Mouse (Mus musculus) R1 (cell line): Measurements from ENCODE around the gene Bloc1s1.

Experiments used
- DNase-seq: peaks from one replicate; pipeline ENCODE4 v3.0.0-alpha.2; 2018; ENCODE audit warnings: low read depth, low spot score

The Bloc1s1 gene

DNA sequence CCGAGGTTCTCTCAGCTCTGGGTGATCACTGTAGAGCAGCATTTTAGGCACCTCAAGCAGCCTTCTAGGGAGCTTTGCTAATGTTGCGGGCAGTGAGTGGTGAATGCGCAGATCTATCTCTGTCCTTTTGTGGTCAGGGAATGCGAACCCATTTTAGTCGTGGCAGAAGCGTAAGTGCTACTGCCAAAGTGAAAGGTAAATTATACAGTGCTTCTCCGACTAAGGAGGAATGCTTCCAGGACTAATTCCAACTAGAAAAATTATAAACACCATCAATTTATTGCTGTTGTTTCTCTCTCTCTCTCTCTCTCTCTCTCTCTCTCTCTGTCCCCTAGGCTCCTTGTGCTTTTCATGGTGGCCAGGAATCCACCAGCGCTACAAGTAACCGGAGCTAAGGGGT, at the start of gene Bloc1s1:
TSS of gene Bloc1s1 (minus strand) at position 101 of the 400 bp plus-strand sequence.
- DNase-seq, result no peak

DNA sequence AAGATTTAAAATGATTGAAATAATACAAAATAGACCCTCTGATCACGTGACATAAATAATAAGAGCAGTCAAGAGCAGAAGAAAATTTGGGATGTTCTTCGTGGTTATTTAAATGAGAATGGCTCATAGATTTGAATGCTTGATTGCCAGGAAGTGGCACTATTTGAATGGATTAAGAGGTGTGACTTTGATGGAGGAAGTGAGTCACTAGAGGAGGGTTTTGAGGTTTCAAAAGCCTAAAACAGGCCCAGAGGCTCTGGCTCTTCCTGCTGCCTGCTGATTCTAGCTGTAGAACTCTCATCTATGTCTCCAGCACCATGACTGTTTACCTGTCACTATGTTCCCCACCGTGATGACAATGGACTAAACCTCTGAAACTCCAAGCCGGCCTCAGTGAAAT, 49.0 kb upstream of the Bloc1s1 start:
- no peak for DNase-seq

DNA sequence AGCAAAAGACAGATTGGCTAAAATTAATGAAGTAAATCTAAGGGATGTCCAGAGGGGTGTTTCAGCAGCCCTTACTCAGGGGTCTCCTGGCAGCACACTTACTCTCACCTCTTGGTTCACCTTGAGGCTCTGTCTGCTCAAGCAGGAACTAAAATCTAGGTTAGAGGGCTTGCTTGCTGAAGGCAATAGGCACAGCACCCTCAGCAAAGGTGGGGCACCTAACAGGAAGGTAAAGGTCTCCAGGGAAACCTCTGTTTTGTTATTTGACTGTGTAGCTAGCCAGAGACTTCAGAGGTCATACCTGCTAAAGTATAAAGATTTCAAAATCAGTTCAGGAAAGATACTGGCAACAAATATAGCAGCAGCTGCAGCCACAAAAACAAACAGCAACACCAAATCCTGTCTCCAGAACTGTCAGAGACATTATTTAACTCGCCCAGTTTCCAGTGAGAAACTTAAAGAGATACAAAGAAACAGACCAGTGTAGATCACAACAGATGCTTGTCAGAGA, 47.0 kb upstream of the Bloc1s1 start:
- no peak for DNase-seq

DNA sequence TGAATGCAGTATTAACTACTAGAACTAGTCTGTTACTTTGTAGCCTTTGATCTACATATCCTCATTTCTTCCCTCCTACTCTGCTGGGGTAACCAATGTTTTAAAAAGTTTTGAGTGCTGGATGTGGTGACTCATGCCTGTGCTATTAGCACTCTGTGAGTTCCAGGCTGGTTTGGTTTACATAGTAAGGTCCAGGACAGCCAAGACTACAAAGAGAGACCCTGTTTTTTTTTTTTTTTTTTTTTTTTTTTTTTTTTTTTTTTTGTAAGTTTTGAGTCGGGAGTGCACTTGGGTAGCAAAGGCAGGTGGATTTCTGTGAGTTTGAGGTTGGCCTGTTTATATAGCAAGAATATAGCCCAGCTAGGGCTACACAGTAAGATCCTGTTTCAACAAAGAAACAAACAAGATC, 44.5 kb upstream of the Bloc1s1 start:
- no peak for DNase-seq

DNA sequence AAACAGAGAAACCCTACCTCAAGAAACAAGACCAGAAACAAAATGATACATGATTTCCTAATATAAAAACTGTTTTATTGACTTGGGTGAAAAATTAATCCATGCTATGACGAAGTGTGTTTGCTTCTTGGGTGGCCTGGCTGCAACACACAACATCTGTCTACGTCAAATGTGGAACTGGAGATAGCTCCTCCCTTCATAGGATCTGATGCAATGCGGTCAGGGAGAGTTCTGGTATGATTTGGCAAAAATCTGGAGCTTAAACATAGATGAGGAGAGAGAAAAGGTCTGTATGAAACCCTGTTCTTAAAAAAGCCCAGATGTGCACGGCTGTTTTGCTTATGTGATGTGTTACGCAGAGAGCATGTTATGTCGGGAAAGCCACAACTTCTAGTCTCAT, 42.0 kb upstream of the Bloc1s1 start:
- DNase-seq, result no peak

DNA sequence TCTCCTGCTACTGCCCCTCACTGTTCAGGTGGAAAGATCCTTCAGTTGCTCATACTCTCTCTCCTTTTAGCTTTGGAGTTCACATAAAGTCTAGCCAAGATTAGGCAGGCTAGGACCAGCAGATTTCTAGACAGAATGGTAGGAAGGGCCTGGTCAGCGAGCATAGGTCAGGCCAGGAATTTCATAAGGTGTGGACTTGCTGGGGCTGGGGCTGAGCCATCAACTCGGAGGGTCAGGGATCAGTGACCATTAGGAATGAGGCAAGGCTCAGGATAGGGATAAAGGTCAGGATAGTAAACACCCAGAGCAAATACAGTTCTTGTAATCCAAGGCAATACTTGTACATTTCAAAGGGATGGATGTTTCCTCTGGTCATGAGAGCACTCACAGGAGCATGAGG, 41.1 kb upstream of the Bloc1s1 start:
- no peak for DNase-seq

DNA sequence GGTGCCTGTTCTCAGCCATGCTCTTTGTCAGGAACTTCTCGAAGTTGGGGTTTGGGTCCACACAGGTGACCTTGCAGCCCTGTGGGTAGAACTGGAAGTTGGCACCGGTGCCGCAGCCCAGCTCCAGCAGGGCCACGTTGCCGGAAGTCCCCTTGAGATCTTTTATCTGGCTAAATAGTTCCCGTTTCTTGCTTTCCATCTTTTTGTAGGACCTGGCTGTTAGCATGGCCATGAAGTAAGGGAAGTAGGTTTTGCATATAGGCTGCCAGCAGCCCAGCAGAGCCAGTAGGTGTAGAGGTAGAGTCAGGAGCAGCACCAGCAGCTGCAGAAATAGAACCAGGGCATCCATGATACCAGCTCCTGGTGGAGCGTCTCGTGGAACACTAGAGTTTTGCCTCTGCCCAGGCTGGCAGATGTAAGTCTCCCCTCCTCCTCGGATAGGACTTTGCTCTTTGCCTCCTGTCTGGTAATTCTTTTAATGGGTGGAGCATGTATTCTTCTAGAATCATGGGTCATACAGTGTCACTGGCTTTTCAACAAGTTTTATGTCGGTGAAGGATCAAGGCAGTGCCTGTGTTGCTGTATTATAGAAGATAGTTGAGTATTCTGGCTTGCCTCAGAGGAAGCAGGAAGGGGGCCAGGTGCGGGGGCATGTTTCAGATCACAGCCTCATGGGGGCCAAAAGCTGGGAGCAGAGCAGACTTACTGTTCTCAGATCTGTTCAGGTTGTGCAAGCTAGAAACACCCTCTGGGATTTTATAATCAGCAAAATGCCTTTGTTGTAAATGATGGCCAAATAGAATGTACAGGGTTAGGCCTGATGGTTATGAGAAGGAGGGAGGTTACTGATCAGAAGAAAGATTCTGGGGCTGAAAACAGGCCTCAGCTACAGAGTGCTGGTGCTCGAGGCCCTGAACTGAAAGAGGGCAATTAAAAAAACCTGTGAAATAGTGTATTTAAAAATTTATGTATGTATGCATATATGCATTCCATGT, 37.1 kb upstream of the Bloc1s1 start, which contains the start of gene Mettl7b:
TSS of gene Mettl7b (minus strand) at position 399 of the 995 bp plus-strand sequence.
- DNase-seq, result no peak

DNA sequence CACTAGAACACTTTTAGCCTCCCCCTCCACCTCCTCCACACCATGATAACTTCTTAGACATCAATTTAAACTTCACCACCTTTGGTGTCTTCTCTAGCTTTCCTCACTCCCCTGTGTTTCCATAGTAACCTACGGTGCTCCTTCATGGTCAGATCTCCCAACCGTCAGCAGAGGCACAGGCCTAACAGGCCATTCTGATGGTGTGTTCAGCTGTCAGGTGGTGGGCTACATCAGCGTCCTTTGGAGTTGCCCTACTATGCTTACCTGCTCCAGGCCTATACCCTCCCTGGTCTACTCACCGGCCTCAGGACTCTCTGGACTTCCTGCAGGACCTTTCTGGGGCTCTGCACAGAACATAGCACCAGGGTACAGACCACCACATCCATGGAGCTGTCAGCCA, 36.3 kb upstream of the Bloc1s1 start:
- no peak for DNase-seq

DNA sequence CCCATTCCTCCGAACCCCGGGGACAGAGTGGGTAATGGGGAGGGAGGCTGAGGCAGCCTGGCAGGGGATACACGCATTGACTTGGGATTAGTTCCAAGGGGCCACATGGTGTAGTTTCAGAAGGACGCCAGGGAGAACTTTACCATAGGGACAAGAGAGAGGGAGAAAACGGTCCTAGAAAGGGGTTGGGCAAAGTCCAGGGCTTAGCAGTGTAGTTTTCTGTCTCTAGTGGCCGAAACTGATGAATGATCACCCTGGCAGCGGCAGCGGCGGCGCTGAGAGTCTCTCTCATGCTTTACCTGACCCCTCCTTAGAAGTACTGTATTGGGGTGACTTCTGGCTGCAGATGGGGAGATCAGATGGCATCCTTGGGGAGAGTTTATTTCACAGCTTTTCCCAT, 34.5 kb upstream of the Bloc1s1 start:
- no peak for DNase-seq

DNA sequence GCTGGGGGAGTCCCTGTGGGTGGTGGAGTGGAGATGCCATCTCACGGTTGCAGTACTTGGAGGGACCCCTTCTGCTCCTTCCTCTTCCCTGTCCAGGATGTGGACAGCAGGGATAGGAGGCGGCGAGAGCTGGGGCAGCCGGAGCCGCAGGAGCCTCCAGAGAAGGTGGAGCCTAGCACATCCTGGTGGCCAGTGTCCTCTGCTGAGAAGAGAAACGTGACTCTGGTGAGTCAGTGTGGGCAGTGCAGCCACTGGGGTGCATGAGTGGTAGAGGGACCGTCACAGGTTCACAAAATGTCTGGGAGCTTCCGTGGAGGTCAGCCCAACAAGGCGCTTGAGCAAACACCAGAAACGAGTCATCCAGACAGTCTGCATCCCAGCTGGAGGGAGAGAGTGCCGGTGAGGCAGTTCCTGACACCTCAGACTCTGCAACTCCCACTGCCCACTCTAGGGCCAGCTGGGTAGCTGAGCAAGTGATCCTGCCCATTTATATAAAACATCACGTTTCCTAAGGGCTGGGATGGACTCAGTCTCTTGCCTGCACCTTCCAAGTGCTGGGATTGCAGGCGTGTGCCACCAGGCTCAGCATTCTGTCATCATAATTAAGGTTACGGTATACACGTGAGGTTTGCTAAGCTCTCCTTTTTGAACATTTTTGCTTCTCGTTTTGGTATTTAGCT, 26.5 kb upstream of the Bloc1s1 start:
- DNase-seq, result no peak

DNA sequence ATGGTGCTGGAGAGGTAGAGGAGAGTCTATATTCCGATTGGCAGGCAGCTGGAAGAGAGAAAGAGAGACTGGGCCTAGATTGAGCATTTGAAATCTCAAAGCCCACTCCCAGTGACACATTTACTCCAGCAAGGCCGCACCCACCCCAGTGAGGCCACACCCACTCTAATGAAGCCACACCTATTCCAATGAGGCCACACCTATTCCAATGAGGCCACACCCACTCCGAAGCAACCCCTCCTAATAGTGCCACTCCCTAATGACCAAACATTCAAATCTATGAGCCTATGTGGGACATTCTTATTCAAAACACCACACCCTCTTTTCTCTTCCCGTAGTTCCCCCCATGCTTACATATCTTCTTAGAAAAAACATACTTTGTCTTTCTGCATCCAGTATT, 23.7 kb upstream of the Bloc1s1 start:
- DNase-seq, result peak; percentile 75

DNA sequence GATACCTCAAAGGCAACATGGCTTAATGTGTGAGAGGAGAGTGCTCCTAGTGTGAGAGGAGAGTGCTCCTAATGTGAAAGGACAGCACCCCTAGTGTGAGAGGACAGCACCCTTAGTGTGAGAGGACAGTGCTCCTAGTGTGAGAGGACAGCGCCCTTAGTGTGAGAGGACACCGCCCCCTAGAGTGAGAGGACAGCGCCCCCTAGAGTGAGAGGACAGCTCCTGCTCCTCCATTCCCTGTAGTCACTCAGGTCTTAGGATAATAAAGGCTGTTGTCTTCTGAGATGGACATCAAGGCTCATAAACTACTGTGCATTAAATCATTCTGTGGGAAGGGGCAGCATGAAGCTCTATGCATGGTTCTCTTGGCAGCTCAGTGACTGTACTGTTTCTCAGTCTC, 21.8 kb upstream of the Bloc1s1 start:
- peak; percentile 51 for DNase-seq

DNA sequence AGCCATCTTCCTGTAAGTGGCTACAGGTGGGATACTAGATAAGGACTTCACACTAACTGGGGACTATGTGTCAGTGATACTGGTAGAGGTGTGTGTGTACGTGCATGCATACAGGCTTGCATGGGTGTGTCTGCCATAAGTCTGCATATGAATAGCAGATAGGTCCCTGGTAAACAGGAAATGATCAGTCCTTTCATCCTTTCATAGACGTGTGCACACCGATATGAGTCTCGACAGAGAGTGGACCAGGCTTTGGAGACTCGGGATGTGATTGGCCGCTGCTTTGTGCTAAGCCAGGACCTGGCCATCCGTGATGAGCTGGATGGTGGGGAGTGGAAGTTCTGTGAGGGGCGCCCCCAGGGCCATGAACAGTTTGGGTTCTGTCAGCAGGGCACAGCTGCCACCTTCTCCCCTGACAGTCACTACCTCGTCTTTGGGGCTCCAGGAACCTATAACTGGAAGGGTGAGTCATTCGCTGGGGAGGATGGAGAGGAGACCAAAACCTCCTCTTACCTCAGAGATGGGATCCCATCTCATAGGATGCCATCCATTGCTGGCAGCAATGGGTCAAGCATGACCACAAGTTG, 16.7 kb upstream of the Bloc1s1 start:
- DNase-seq, result no peak

DNA sequence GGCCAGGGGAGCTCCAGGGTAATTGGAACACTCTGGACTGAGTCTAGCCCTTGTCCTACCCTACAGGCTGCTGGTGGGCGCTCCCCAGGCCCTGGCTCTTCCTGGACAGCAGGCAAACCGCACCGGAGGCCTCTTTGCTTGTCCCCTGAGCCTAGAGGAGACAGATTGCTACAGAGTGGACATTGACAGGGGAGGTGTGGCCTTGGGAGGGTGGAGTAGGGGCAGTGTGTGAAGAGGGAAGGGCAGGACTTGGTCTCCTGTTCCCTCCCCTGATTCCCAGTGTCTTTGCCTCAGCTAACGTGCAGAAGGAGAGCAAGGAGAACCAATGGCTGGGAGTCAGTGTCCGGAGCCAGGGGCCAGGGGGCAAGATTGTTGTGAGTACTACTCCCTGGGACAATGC, 15.1 kb upstream of the Bloc1s1 start:
- no peak for DNase-seq

DNA sequence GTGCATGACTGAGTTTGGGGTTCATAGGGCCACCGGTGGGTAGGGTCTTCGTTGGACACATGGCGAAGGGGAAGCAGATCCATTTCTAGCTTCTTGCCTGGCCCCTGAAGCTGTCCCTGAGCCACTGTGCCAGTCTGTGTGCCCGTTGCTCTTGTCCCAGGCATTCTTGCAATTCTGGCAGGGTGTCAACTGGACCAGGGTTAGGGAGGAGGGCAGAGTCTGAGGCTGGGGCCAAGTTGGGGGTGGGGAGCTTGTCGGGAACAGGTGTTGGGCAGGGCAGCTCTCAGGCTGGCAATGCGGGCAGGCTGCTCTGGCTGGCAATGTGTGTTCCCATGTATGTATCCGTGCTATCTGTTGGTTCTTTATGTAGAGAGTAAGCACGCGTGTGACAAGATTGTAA, 14.6 kb upstream of the Bloc1s1 start:
- DNase-seq, result no peak

DNA sequence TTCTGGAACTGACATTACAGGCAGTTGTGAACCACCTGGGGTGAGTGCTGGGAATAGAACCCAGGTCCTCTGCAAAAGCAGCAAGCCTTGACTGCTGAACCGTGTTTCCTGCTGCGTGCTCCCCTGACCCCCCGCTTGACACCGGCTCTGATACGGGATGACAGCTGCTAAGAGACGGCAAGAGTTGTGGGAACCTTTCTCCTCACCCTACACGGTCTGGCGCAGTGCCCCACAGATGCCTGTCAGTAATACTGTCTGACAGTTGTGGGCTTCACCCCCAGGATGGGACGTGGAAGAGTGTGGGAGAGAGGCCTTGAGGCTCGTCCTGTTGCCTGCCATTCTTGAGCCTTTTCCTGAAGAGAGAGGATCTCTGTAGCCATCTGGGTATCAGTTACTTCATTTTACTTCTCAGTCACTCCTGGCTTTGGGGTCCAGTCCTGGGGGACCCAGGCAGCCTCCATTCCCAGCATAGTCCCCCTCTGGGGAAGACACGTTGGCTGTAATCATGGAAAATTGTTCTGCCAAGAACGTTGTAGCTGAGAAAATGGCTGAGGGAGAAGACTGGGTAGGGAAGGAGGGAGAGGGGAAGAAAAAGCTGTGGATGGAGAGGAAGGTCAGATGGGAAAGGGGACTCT, 14.0 kb upstream of the Bloc1s1 start:
- no peak for DNase-seq

DNA sequence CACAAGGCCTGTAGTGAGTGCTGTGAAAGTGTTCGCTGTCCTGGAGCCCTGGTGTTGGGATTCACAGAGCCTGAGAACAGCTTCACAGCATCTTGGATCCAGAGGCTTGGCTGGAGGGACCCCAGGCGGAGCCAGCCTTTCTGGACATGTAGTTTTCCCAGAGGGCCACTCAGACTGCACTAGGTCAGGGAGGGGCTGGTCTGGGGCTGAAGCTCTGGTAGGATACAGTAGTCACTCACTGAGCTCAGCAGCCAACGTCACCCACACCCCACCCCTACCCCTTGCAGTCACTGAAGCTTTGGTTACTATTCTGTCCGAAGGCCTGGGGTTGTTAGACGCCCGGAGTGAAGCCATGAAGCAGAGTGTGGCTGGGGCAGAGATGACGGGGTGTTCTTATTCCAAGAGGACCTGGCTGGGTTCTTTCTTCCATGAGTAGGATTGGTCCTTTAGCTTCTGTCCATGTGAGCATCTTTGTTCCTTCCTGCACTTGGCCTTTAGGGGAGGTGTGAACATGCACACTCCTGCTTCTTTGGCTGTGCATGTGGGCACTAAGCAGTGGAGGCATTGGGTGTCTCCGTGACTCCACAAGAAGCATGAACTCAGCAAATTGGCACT, 12.1 kb upstream of the Bloc1s1 start:
- DNase-seq, result no peak

DNA sequence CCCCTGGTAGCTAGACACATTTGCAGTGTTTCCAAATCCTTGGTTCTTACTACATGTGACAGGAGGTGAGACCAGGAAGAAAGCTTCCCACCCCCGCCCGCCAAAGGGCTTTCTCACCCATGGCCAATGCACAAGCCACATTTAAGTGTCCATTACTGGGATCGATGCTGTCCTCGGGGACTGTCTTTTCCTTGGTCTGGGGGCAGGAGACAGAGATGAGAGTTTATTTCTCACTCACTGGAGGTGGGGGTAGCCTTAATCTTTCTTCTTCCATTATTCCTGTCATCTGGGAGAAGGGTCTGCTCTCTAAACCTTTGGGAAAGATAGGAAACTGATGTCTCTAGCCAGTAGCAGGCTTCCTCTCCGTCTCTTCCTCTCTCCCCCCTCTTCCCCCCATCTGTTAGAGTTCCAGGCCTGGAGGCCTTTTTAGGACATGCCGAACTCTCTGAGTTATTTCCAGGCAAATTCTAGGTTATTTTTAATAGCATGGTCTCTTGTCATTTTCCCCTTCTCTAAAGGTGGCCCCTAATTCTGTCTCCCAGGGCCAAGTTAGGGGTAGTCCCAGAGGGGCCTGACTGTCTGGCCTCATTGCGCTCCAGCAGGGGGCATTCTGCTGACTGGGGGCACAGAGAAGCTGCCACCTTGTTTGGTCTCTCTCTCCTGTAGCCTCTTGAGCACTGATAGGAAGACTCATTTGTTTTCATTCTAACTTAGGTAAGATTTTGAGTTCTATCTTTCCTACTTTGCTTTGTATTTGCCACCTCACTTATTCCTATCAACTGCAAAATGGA, 11.4 kb upstream of the Bloc1s1 start:
- DNase-seq, result no peak

DNA sequence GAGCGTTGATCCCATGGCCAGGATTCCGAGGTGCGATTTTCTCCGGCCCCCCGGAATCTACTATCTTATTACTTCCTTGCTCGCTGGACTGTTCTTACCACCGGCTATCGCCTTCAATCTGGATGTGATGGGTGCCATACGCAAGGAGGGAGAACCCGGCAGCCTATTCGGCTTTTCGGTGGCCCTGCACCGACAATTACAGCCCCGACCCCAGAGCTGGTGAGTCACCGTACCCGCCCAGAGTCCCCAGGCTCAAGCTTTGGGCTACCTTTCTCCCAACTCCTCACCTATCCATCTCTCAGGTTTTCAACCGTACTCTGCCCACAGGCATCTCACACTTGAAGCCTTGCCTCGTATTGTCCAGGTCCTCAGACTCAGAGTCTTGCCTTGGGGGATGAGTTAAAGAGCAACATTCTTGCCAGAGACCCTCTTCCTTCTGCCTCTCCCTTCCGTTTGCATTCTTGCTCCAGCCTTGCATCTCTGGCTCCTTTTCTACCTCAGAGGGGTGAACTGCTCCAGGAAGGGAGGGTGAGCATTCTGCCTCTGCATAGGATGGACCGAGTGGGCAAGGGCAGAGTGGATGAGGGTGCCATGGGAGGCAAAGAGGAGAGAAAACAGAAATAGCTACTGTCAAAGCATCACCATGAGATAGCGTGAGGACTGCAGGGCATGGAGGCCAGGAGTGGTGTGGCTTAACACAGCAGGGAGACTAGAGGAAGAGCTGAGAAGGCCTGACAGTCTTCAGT, 10.3 kb upstream of the Bloc1s1 start:
- DNase-seq, result no peak

DNA sequence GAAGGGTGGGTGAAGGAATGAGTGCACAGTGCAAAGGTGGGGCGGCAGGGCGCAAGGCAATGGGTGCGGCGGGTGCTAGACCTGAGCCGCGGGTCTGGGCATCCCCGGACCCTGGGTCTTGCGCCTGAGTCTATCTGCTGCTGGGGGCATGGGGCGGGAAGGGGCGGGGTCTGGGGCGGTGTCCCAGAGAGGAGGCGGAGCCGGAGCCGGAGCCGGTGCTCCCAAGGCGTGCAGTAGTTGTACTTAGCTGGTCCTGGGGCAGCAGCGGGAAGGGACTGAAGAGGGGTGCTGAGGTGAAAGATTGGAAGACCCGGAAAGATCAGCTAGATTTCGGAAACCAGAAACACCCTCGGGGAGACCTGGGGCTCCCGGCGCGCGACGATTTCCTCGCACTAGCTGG, 9.7 kb upstream of the Bloc1s1 start, which contains the start of gene Itga7:
TSS of gene Itga7 (plus strand) at position 245 of the 400 bp plus-strand sequence.
- DNase-seq, result peak; percentile 76
